Mouse (Mus musculus): ENCODE data around the gene Gprc5c. TPM values are rescaled to one million over a fixed set of nuclear protein-coding genes. Genes with fewer than 3 reads are reported as not detected.

The Gprc5c gene
- polyA plus RNA-seq, 1 experiment from 2014 or later: 41.1 TPM

- no peak for DNase-seq (ENCODE audit: low spot score)
- Histone ChIP-seq H3K9ac (ENCODE audit: low read length) (no peak overlapping the region), H3K27ac (replicated peaks; ENCODE audit: low read depth, low read length) (no peak overlapping the region), H3K36me3 (ENCODE audit: control insufficient read depth, insufficient read depth, low read length) (peaks cover 10% of the 10 kb centered on the region), H3K27me3 (ENCODE audit: control insufficient read depth, insufficient read depth, low read length) (no peaks in the 10 kb centered on the region), H3K4me3 (ENCODE audit: low read depth, low read length) (no peak overlapping the region), H3K4me2 (ENCODE audit: low read depth, severe bottlenecking) (no peak overlapping the region), H3K4me1 (ENCODE audit: control insufficient read depth, insufficient read depth, low read length) (peaks cover 20% of the 10 kb centered on the region), H3K9me3 (ENCODE audit: control insufficient read depth, low read length) (no peaks in the 10 kb centered on the region)
- 92% methylated on average over 12 of the region's 12 CpGs for whole genome bisulfite sequencing
- ATAC-seq (ENCODE audit: insufficient number of reproducible peaks, low FRiP score, low TSS enrichment, low read depth): no peak
Observed at GRCm38 (mm10) chr11:114868280-114868679, 17.3 kb downstream of the Gprc5c start.

- ATAC-seq (ENCODE audit: insufficient number of reproducible peaks, low FRiP score, low TSS enrichment, low read depth) (no peak), DNase-seq (ENCODE audit: low spot score) (no peak)
- H3K27ac ChIP-seq (replicated peaks; ENCODE audit: low read depth, low read length): no peak overlapping the region
- no peak overlapping the region for H3K9ac ChIP-seq (ENCODE audit: low read length)
- H3K36me3 ChIP-seq (ENCODE audit: control insufficient read depth, insufficient read depth, low read length): peaks cover 7% of the 10 kb centered on the region
- H3K27me3 ChIP-seq (ENCODE audit: control insufficient read depth, insufficient read depth, low read length): no peaks in the 10 kb centered on the region
- H3K4me2 ChIP-seq (ENCODE audit: low read depth, severe bottlenecking): no peak overlapping the region
- no peaks in the 10 kb centered on the region for H3K9me3 ChIP-seq (ENCODE audit: control insufficient read depth, low read length)
- H3K4me3 ChIP-seq (ENCODE audit: low read depth, low read length): no peak overlapping the region
- H3K4me1 ChIP-seq (ENCODE audit: control insufficient read depth, insufficient read depth, low read length): peaks cover 25% of the 10 kb centered on the region
- 76% methylated on average over 1 of the region's 1 CpGs for WGBS
Observed at GRCm38 (mm10) chr11:114869787-114870186, 18.8 kb downstream of the Gprc5c start.

GRCm38 (mm10) chr11:114871540-114871939, 20.6 kb downstream of the Gprc5c start:
- no peak for ATAC-seq (ENCODE audit: insufficient number of reproducible peaks, low FRiP score, low TSS enrichment, low read depth)
- 88% methylated on average over 2 of the region's 2 CpGs for WGBS
- H3K27ac ChIP-seq (replicated peaks; ENCODE audit: low read depth, low read length): no peak overlapping the region
- peaks cover 31% of the 10 kb centered on the region for H3K4me1 ChIP-seq (ENCODE audit: control insufficient read depth, insufficient read depth, low read length)
- no peaks in the 10 kb centered on the region for H3K9me3 ChIP-seq (ENCODE audit: control insufficient read depth, low read length)
- no peak overlapping the region for H3K4me3 ChIP-seq (ENCODE audit: low read depth, low read length)
- H3K27me3 ChIP-seq (ENCODE audit: control insufficient read depth, insufficient read depth, low read length): no peaks in the 10 kb centered on the region
- peaks cover 7% of the 10 kb centered on the region for H3K36me3 ChIP-seq (ENCODE audit: control insufficient read depth, insufficient read depth, low read length)
- no peak overlapping the region for H3K4me2 ChIP-seq (ENCODE audit: low read depth, severe bottlenecking)
- H3K9ac ChIP-seq (ENCODE audit: low read length): no peak overlapping the region
- no peak for DNase-seq (ENCODE audit: low spot score)

- H3K4me3 ChIP-seq (ENCODE audit: low read depth, low read length): no peak overlapping the region
- peaks cover 4% of the 10 kb centered on the region; the same call in 1 of the 2 replicates for H3K36me3 ChIP-seq (ENCODE audit: control insufficient read depth, insufficient read depth, low read length)
- H3K27me3 ChIP-seq (ENCODE audit: control insufficient read depth, insufficient read depth, low read length): no peaks in the 10 kb centered on the region
- H3K4me2 ChIP-seq (ENCODE audit: low read depth, severe bottlenecking): no peak overlapping the region
- H3K9ac ChIP-seq (ENCODE audit: low read length): no peak overlapping the region
- ATAC-seq (ENCODE audit: insufficient number of reproducible peaks, low FRiP score, low TSS enrichment, low read depth) (no peak), DNase-seq (ENCODE audit: low spot score) (peak; percentile 40)
- peaks cover 22% of the 10 kb centered on the region for H3K4me1 ChIP-seq (ENCODE audit: control insufficient read depth, insufficient read depth, low read length)
- no peaks in the 10 kb centered on the region for H3K9me3 ChIP-seq (ENCODE audit: control insufficient read depth, low read length)
- no peak overlapping the region for H3K27ac ChIP-seq (replicated peaks; ENCODE audit: low read depth, low read length)
- WGBS: 20% methylated on average over 6 of the region's 6 CpGs
Observed at GRCm38 (mm10) chr11:114873022-114873817, 22.3 kb downstream of the Gprc5c start.

GRCm38 (mm10) chr11:114874226-114875145, 23.5 kb downstream of the Gprc5c start:
- DNase-seq (ENCODE audit: low spot score) (no peak), ATAC-seq (ENCODE audit: insufficient number of reproducible peaks, low FRiP score, low TSS enrichment, low read depth) (no peak)
- Histone ChIP-seq H3K9ac (ENCODE audit: low read length) (no peak overlapping the region), H3K27me3 (ENCODE audit: control insufficient read depth, insufficient read depth, low read length) (no peaks in the 10 kb centered on the region), H3K4me1 (ENCODE audit: control insufficient read depth, insufficient read depth, low read length) (peaks cover 22% of the 10 kb centered on the region), H3K9me3 (ENCODE audit: control insufficient read depth, low read length) (no peaks in the 10 kb centered on the region), H3K4me3 (ENCODE audit: low read depth, low read length) (no peak overlapping the region), H3K36me3 (ENCODE audit: control insufficient read depth, insufficient read depth, low read length) (peaks cover 2% of the 10 kb centered on the region; the same call in 1 of the 2 replicates), H3K4me2 (ENCODE audit: low read depth, severe bottlenecking) (no peak overlapping the region), H3K27ac (replicated peaks; ENCODE audit: low read depth, low read length) (no peak overlapping the region)
- 46% methylated on average over 9 of the region's 9 CpGs for WGBS

GRCm38 (mm10) chr11:114875301-114875801, 24.4 kb downstream of the Gprc5c start:
- no peak overlapping the region for H3K9ac ChIP-seq (ENCODE audit: low read length)

GRCm38 (mm10) chr11:114876176-114876575, 25.2 kb downstream of the Gprc5c start:
- H3K27me3 ChIP-seq (ENCODE audit: control insufficient read depth, insufficient read depth, low read length): no peaks in the 10 kb centered on the region
- H3K27ac ChIP-seq (replicated peaks; ENCODE audit: low read depth, low read length): no peak overlapping the region
- no peaks in the 10 kb centered on the region; the same call in 1 of the 2 replicates for H3K36me3 ChIP-seq (ENCODE audit: control insufficient read depth, insufficient read depth, low read length)
- 32% methylated on average over 7 of the region's 7 CpGs for WGBS
- H3K4me1 ChIP-seq (ENCODE audit: control insufficient read depth, insufficient read depth, low read length): peaks cover 22% of the 10 kb centered on the region
- ATAC-seq (ENCODE audit: insufficient number of reproducible peaks, low FRiP score, low TSS enrichment, low read depth) (no peak), DNase-seq (ENCODE audit: low spot score) (no peak)
- no peaks in the 10 kb centered on the region for H3K9me3 ChIP-seq (ENCODE audit: control insufficient read depth, low read length)
- H3K4me2 ChIP-seq (ENCODE audit: low read depth, severe bottlenecking): no peak overlapping the region
- no peak overlapping the region for H3K4me3 ChIP-seq (ENCODE audit: low read depth, low read length)
- H3K9ac ChIP-seq (ENCODE audit: low read length): no peak overlapping the region

More at GRCm38 (mm10) chr11:114875301-114875801, 24.4 kb downstream of the Gprc5c start:
- Histone ChIP-seq H3K36me3 (ENCODE audit: control insufficient read depth, insufficient read depth, low read length) (peaks cover 2% of the 10 kb centered on the region; the same call in 1 of the 2 replicates), H3K9me3 (ENCODE audit: control insufficient read depth, low read length) (no peaks in the 10 kb centered on the region), H3K4me2 (ENCODE audit: low read depth, severe bottlenecking) (no peak overlapping the region), H3K4me1 (ENCODE audit: control insufficient read depth, insufficient read depth, low read length) (peaks cover 22% of the 10 kb centered on the region), H3K27me3 (ENCODE audit: control insufficient read depth, insufficient read depth, low read length) (no peaks in the 10 kb centered on the region), H3K4me3 (ENCODE audit: low read depth, low read length) (no peak overlapping the region), H3K27ac (replicated peaks; ENCODE audit: low read depth, low read length) (no peak overlapping the region)
- DNase-seq (ENCODE audit: low spot score) (peak; percentile 39), ATAC-seq (ENCODE audit: insufficient number of reproducible peaks, low FRiP score, low TSS enrichment, low read depth) (no peak)
- WGBS: 7% methylated on average over 9 of the region's 9 CpGs

- 8% methylated on average over 2 of the region's 2 CpGs for WGBS
- no peaks in the 10 kb centered on the region for H3K27me3 ChIP-seq (ENCODE audit: control insufficient read depth, insufficient read depth, low read length)
- H3K9ac ChIP-seq (ENCODE audit: low read length): no peak overlapping the region
- H3K4me2 ChIP-seq (ENCODE audit: low read depth, severe bottlenecking): no peak overlapping the region
- H3K27ac ChIP-seq (replicated peaks; ENCODE audit: low read depth, low read length): no peak overlapping the region
- H3K4me3 ChIP-seq (ENCODE audit: low read depth, low read length): no peak overlapping the region
- peaks cover 22% of the 10 kb centered on the region for H3K4me1 ChIP-seq (ENCODE audit: control insufficient read depth, insufficient read depth, low read length)
- H3K9me3 ChIP-seq (ENCODE audit: control insufficient read depth, low read length): no peaks in the 10 kb centered on the region
- DNase-seq (ENCODE audit: low spot score) (no peak), ATAC-seq (ENCODE audit: insufficient number of reproducible peaks, low FRiP score, low TSS enrichment, low read depth) (no peak)
- no peaks in the 10 kb centered on the region for H3K36me3 ChIP-seq (ENCODE audit: control insufficient read depth, insufficient read depth, low read length)
Observed at GRCm38 (mm10) chr11:114876621-114877020, 25.7 kb downstream of the Gprc5c start.

Data from limb, embryonic 11.5 days (tissue).